Mouse (Mus musculus) C2C12 (cell line): ENCODE data around the gene Csf2rb2.
"Not testable (repeated sequence)": the region's sequence is repeated elsewhere in the genome, so short reads cannot be mapped to it uniquely, and the experiment has no call there.

Source experiments
- CTCF ChIP-seq: IDR thresholded peaks from one replicate; pipeline ENCODE4 v1.5.1; 2011; ENCODE audit not compliant: control insufficient read depth, insufficient read depth, insufficient read length
- FOSL1 ChIP-seq: IDR thresholded peaks from one replicate; pipeline ENCODE4 v1.8.0; 2011; ENCODE audit warnings: mild to moderate bottlenecking, low read length; ENCODE audit not compliant: poor library complexity, insufficient read depth, severe bottlenecking
- MAX ChIP-seq: IDR thresholded peaks from one replicate; pipeline ENCODE4 v1.6.1; 2011; ENCODE audit warnings: mild to moderate bottlenecking, control low read depth

DNA sequence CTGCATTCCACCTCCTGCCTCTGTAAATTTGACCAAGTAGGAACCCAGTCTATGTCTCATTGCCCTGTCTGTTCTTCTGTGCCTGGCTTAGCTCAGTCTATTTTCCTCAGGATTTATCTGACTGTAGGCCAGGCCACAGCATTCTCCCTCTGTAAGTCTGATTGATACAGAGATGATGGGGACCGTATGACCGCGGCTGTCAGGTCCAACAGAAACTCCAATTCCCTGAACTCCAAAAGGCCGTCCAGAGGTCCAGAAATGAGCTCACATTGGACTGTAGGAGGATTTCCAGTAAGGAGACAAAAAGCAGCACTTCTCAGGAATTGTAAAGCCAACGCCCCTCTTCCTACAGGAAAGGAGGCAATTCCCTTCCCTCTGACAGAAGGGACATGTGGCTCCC is 8.1 kb upstream of the Csf2rb2 start:
- TF ChIP-seq CTCF, FOSL1, MAX: not testable (repeated sequence)
